Mouse (Mus musculus) testis, adult 2 months (tissue): ENCODE measurements around the gene Trpv2. TPM values are rescaled to one million over a fixed set of nuclear protein-coding genes. Genes with fewer than 3 reads are reported as not detected.

Experiments
- H3K27ac ChIP-seq: fragments of 200-500 bp; 2 replicates; pipeline ENCODE4 v1.5.1; 2012; ENCODE audit warnings: low read depth, low read length; ENCODE audit not compliant: control insufficient read depth, insufficient read depth
- H3K27me3 ChIP-seq: fragments of 200-500 bp; 2 replicates; pipeline ENCODE4 v1.6.1; 2012; ENCODE audit warnings: mild to moderate bottlenecking, low read length, moderate library complexity; ENCODE audit not compliant: control insufficient read depth, insufficient read depth
- H3K36me3 ChIP-seq: fragments of 200-500 bp; 2 replicates; pipeline ENCODE4 v1.6.1; 2012; ENCODE audit warnings: mild to moderate bottlenecking, low read length; ENCODE audit not compliant: control insufficient read depth, insufficient read depth
- H3K4me1 ChIP-seq: fragments of 200-500 bp; 2 replicates; pipeline ENCODE4 v1.6.1; 2012; ENCODE audit warnings: low read length; ENCODE audit not compliant: control insufficient read depth, insufficient read depth
- H3K4me3 ChIP-seq: fragments of 200-500 bp; 2 replicates; pipeline ENCODE4 v1.5.1; 2012; ENCODE audit warnings: low read depth, mild to moderate bottlenecking, low read length, moderate library complexity, mixed read lengths; ENCODE audit not compliant: control insufficient read depth
- CTCF ChIP-seq: fragments of 200-500 bp; IDR thresholded peaks from 2 replicates; pipeline ENCODE4 v1.5.1; 2012; ENCODE audit warnings: low read depth, mild to moderate bottlenecking, inconsistent platforms, low read length, moderate library complexity; ENCODE audit not compliant: control insufficient read depth, insufficient read depth, insufficient replicate concordance
- POLR2A ChIP-seq: fragments of 200-500 bp; IDR thresholded peaks from 2 replicates; pipeline ENCODE4 v1.6.1; 2012; ENCODE audit warnings: low read depth, mild to moderate bottlenecking, inconsistent platforms, low read length, moderate library complexity; ENCODE audit not compliant: control insufficient read depth
- polyA plus RNA-seq: library from polyadenylated mRNA; depleted of rRNA; stranded (reverse); fragments of >200 nt; gene quantifications from 2 replicates; pipeline ENCODE4 v1.2.3, GENCODE M21; 2012

Trpv2 gene
- polyA plus RNA-seq, 1 experiment = 0.67 TPM

- H3K36me3 ChIP-seq = no peaks in the 10 kb centered on the region
- no peak for TF ChIP-seq POLR2A
- no peak for TF ChIP-seq CTCF
Measured at GRCm38 (mm10) chr11:62636105-62636839, 62.0 kb downstream of the Trpv2 start.

GRCm38 (mm10) chr11:62636840-62637221 lies 62.5 kb downstream of the Trpv2 start:
- Histone ChIP-seq H3K36me3 (no peaks in the 10 kb centered on the region), H3K4me1 (peaks cover 9% of the 10 kb centered on the region), H3K27me3 (no peaks in the 10 kb centered on the region), H3K4me3 (no peak overlapping the region), H3K27ac (no peak overlapping the region)
- TF ChIP-seq CTCF (no peak), POLR2A (no peak)

More at GRCm38 (mm10) chr11:62636105-62636839, 62.0 kb downstream of the Trpv2 start:
- Histone ChIP-seq H3K27ac (peak overlapping the region; percentile 54; the same call in 1 of the 2 replicates), H3K4me3 (no peak overlapping the region), H3K4me1 (peaks cover 9% of the 10 kb centered on the region), H3K27me3 (no peaks in the 10 kb centered on the region)

DNA sequence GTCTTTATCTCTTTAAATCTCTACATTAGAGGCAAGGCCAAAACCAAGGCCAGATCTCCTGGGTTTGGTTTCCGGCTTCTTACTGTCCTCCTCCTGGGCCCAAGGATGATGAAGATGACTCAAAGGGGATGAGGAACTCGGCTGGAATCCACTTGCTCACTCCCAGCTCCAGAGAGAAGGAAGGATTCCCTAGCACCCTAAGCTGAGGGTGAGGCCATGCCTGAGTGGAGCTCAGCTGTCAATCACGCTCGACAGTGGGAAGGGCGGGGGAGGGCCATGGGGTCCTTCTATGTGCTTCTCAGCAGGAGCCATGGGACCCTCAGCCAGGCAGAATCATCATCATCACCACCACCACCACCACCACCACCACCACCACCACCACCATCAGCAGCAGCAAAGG lies 63.1 kb downstream of the Trpv2 start:
- H3K4me1 ChIP-seq = peaks cover 9% of the 10 kb centered on the region
- no peaks in the 10 kb centered on the region for H3K36me3 ChIP-seq
- H3K27ac ChIP-seq = peak overlapping the region; percentile 13; the same call in 1 of the 2 replicates
- H3K27me3 ChIP-seq = no peaks in the 10 kb centered on the region
- TF ChIP-seq CTCF (no peak), POLR2A (no peak)
- no peak overlapping the region for H3K4me3 ChIP-seq

DNA sequence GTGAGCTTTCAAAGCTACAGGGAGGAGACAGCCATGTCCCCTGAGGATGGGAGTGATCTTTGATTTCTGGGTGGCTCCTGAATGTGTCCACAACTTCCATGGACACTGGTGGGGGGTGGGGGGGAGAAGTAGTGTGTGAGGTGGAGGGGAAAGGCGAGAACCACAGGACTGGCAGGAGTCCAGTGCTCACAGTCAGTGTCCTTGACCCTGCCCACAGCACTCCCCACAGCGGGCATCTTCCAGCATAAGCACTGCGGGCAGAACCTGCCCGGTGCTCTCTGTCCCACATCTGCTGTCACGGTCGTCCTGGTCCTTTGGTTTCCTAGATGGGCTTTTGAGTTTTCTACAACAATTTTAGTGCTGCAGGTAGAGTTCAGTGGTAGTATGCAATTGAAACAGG lies 63.5 kb downstream of the Trpv2 start:
- no peak overlapping the region for H3K4me3 ChIP-seq
- no peaks in the 10 kb centered on the region for H3K36me3 ChIP-seq
- H3K4me1 ChIP-seq = peaks cover 9% of the 10 kb centered on the region
- H3K27ac ChIP-seq = no peak overlapping the region
- TF ChIP-seq CTCF (no peak), POLR2A (no peak)
- no peaks in the 10 kb centered on the region for H3K27me3 ChIP-seq

DNA sequence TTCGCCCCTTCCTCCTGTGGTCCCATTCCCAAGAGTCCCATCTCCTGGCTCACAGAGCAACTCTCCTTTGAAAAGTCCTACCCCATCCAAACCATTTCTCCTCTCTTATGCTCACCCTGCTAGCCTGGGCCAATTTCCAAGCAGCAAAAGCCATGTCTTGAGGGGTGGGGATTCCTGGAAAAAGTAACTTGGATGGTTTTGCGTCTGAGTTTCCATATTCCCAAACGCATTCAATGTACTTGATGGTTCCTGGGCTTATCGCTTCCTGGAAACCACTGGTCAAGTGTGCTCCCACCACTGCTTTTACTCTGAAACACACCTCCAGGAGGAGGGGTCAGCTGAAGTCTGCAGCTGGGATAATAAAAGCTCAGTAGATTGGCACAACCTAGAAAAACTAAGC lies 64.1 kb downstream of the Trpv2 start:
- no peak overlapping the region for H3K4me3 ChIP-seq
- TF ChIP-seq CTCF (no peak), POLR2A (no peak)
- H3K4me1 ChIP-seq = peaks cover 9% of the 10 kb centered on the region
- H3K36me3 ChIP-seq = no peaks in the 10 kb centered on the region
- no peak overlapping the region for H3K27ac ChIP-seq
- no peaks in the 10 kb centered on the region for H3K27me3 ChIP-seq

DNA sequence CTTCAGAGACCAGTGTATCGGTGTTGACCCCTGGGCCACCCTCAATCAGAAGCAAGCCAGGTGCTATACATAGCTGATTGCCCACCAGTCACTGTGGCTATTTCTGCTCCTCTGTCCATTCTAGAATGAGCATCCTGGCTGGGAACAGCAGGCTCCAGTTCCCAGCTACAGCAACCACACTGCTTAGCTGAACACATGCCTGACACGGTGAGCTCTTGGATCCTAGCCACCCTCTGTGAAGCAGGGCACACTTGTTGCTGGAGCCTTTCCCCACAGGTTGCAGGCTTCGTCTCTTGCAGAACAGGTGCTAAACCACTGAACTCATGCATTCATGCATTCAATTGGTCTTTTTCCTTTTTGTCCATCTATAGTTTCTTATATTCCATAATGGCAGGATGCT lies 66.1 kb downstream of the Trpv2 start:
- TF ChIP-seq CTCF (no peak), POLR2A (no peak)
- no peaks in the 10 kb centered on the region for H3K27me3 ChIP-seq
- peaks cover 9% of the 10 kb centered on the region for H3K4me1 ChIP-seq
- no peak overlapping the region for H3K27ac ChIP-seq
- no peak overlapping the region for H3K4me3 ChIP-seq
- H3K36me3 ChIP-seq = no peaks in the 10 kb centered on the region

- TF ChIP-seq CTCF (no peak), POLR2A (no peak)
- Histone ChIP-seq H3K4me1 (peaks cover 5% of the 10 kb centered on the region), H3K36me3 (no peaks in the 10 kb centered on the region), H3K27ac (peak overlapping the region; percentile 30), H3K27me3 (no peaks in the 10 kb centered on the region), H3K4me3 (no peak overlapping the region)
Measured at GRCm38 (mm10) chr11:62642023-62642844, 67.9 kb downstream of the Trpv2 start.
